Mouse (Mus musculus): ENCODE measurements around the gene Gm17409.

Gm17409 gene

DNA sequence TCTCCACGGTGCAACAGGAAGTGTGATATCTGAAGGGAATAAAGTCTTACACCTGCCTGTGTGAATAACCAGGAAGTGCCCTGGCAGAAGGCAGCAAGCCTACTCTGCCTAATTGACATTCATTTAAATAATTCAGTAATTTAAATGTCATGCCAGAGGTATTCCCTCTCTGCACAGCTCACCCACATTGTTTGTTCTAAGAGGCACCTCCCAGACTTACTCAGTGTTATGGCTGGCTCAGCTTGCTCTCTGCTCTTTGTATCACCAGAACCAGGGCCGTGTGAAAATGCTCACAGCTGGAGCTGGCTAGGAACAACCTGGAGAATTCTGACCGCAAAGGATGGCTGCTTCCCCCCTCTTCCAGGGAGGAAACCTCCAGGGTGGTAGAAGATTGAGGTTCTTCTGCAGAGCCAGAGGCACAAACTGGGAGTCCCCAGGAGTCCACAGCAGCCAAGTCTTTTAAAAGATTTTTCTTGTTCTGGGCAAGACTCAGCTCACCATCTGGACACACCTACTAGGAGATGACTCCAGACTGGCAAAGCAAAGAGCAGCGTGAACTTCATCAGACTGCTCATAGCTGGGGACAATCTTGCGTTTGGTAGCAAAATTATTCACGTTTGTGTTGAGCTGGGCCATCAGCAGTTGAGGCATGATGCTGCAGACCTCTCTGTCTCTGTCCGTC lies 14.5 kb downstream of the Gm17409 start:
- DNase-seq (ENCODE audit: low spot score): no peak

DNA sequence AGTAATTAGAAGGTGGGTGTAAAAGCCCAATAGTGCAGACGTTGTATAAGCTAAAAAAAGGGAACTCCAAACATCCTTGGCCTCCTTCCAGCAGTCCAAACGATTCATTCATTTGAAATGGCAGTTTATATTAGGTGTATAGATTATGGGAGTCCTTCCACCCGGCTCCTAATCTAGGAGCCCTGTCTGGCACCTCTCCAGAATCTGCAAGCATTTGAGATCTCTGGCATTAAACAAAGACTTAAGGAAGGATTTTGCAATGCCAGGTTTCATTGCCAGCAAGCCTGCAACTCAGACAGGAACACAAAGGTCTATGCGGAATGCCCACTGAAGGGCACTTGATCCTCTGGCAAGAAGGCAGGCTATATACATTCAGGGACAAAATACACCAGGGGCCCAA lies 15.2 kb downstream of the Gm17409 start:
- no peak for DNase-seq (ENCODE audit: low spot score)

DNA sequence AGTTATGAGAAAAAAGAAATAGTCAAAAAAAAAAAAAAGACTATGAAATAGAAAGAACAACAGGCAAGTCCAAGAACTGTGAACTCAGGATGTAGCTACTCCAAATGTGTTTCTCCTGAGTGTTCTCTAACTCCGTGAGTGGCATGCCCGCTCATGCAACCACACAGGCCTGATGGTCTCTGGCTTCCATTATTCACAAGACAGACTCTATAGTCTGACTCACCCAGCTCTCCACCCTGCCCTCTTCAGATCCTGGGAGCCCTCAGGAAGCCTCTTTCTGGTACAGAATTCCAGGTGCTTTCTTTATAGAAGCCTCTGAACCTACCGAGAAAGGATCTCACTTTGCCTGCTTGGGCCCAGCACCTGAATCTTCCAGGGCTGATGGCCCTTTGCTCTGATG lies 15.8 kb downstream of the Gm17409 start:
- no peak for DNase-seq (ENCODE audit: low spot score)

DNA sequence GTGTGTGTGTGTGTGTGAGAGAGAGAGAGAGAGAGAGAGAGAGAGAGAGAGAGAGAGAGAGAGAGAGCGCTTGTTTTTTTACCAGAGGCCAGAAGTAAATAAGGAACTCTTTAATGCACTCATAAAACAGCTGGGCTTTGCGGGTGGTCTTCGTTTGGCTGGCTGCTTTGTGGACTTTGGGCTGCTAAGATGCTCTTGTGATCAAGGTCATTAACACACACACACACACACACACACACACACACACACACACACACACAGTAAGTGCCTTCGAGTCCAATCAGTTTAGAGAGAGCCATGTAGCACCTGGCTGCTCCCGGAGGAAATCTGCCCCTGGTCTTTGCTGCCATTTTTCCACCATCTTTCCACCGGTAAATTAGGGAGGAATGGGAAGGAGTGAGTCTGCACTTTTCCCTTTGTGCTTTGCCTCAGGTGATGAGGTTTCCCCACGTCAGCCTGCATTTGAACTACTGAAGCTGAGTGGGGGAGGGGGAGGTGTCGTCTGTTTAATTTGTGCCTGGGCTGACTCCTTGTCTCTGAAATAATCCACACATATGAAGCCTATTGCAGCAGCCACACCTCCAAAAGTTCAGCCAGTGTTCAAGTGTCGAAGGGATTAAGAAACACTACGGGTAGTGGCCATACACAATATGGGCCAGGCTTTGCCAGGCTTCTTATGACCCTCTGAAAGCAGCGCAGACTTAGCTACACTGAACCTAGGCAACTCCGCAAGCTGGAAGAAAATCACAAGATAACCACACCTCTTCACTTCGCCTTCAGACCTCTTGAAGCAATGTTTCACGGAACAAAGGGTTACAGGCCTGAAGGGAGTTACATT lies 16.7 kb downstream of the Gm17409 start:
- no peak for DNase-seq (ENCODE audit: low spot score)

DNA sequence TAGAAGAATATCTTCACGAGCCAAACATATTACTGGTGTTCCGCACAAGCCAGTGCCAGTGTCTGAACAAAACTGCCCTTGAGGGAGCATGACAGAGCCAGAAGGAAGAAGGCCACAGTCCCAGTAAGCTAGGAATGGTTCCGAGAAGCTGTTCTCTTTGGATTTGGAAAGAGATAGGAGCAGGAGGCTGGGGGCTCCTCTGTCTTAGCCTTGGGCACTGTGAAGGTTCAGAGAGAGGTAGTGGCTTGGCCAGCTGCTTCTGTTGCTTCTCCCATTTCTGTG lies 17.3 kb downstream of the Gm17409 start:
- no peak for DNase-seq (ENCODE audit: low spot score)

DNA sequence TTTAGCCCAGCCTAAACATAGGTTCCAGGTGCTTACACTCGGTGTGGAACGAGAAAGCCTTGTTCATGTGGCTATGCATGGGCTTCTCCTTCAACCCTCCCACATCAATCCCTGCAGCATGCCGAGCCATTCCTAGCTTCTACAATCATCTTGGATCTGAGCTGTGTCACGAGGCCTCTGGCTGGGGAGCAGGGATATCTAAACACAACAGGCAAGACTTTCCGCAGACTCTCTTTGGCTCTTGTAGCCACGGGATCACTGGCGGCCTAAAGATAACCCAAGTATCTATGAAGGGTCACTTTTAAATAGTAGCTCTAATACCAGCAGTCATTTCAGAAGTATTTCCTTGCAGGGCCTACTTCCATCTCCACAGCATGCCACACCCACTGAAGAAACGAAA lies 18.5 kb downstream of the Gm17409 start:
- no peak for DNase-seq (ENCODE audit: low spot score)

DNA sequence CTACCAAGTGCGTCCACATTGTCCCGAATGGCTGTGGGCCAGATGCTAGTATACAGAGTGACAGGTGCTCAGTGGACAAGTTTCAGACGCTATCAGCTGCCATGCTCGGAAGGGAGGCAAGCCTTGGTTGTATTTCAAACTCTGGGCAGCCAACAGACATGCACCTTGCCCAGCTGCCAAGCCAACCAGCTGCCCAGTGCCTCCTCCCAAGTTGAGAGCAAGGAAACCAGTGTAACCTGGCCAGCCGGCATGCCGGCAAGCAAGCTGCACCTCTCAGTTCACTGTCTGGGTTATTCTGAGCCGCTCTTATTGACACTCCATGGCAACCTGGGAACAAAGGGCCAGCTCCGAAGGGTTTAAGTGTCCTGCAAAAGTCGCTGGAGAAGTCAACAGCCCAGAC lies 19.4 kb downstream of the Gm17409 start:
- no peak for DNase-seq (ENCODE audit: low spot score)

DNA sequence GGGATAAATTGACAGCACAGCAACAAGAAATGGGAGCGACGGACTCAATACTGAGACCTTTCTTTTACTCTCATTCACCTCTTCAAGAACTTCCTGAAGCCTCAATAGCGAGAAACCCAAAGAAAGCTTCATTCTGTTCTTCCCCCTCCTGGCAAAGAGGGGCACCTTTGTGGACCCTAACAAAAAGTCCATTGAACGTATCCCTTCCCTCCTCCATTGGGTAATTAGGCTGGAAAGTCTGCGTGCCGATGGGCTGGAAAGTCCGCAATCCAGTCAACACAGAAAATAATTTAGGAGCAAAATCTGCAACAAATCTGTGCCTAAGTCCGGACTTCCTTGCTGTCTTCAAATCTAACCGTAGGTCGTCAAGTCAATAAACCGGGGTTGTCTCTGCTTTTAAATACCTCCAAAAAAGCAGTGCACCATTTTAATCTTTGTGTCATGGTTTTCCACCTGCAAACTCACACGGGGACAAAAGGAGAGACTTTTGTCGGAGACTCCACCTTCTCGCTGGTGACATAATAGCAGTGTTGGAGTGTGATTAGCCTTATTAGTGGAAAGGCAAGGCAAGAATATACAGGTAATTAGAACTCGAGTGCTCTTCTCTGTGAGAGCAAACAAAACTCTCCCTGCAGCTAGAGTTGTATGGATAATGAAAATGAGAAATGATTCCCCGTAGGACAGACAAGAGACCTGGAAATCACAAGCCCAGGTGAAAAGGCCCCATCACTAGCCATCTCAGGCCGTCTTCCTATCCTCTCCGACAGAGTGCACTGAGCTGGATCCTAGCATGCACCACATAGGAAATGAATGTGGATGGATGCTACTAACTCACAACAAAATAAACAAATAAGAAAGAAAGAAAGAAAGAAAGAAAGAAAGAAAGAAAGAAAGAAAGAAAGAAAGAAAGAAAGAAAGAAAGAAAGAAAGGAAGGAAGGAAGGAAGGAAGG lies 24.0 kb downstream of the Gm17409 start:
- no peak for DNase-seq (ENCODE audit: low spot score)

DNA sequence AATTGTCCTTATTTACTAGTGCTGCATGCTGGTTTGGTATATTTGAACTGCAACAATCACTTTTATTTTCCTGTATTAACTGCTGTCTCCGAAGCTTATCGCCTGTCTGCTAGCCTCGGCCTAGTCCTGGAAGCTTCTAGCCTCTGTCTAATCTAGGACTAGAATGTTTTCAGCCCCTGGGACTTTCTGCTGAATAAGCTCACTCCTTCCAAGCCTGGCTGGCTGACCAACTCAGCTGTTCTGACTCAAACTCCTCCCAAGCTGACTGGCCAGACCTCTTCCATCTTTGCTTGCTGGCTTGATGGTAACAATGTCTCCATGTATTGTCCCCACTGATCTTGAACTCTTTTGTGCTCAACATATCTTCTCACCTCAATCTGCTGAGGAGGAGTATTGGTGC lies 25.4 kb downstream of the Gm17409 start:
- DNase-seq (ENCODE audit: low spot score): no peak

DNA sequence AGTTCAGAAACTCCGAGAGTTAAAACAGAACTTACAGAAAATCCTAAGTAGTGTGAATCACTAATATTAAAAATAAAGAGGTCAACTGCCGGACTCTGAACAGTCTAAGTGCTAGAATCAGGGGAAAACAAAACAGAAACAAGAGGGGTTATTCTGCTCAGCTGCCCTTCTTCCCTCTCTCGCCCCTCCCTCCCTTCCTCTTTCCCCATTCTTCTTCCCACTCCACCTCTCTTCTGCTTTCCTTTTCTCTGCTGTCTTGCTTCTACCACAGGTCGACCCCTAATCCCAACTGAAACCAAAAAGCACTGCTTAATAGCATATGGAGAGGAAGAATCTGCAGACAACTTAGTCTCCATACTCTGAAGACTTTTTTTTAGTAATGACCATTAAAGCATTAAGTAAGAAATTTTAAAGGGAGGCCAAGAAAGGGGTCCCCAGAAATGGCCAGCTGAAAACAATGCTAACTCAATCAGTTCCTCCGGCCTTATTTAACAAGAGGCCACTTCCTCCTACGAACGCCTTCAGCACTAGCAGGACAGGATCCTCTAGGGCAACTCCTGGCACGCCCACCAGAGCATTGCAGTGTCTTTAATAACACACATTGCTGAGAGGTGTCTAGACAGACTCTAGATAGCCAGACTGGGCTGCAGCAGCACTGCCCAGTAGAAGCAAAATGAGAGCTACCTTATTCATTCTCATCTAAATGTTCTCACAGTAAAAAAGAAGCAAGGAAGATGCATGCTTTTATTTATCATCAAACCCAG lies 26.9 kb downstream of the Gm17409 start:
- DNase-seq (ENCODE audit: low spot score): no peak

DNA sequence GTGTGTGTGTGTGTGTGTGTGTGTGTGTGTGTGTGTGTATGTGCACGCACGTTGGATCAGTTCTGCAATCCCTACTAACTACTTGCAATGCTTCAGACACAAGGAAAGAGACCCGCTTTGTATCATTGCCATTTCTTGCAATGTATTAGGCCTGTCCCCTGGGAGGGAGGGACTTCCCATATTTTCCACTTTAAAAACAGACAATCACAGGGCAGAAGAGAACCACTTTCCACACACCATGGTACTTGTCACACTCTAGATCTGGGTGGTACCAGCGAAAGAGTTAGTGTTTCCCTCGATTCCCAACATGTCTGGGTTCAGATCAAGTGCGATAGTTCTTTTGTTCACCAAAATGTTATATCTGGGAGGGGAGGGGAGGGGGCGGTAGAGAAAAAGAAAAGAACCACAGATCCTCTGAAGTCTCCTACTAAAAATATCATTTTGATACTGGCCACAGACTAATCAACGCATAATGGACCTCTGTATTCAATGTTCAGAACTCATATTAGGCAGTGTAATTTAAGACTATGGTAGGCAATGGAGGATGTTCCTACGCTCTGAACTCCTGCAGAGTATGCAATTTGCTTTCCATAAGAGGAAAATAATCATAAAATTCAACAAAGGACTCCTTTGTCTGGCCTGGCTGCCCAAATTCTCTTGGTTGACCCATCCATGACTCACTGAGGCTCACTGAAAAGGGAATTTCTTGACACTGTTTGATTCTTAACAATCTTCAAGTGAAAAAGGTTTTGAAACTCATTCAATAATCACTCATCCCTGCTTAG lies 35.6 kb downstream of the Gm17409 start:
- DNase-seq (ENCODE audit: low spot score): no peak

DNA sequence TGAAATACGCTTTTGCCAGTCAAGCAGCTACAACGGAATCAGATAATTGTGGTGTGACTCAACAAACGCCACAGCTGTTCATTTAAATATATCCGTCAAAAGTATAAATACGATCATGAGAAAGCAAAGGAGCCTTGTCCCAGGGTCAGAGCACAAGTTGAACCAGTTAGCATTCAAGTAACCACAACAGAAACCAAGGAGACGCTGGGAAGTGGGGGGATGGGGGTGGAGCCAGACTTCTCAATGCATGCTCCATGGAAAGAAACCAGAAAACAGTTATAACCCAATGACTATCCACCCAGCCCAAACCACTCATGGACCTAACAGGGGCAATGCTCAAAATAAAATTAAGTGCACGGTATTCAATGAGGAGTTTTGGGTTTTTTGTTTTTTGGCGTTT lies 40.3 kb downstream of the Gm17409 start:
- no peak for DNase-seq (ENCODE audit: low spot score)

DNA sequence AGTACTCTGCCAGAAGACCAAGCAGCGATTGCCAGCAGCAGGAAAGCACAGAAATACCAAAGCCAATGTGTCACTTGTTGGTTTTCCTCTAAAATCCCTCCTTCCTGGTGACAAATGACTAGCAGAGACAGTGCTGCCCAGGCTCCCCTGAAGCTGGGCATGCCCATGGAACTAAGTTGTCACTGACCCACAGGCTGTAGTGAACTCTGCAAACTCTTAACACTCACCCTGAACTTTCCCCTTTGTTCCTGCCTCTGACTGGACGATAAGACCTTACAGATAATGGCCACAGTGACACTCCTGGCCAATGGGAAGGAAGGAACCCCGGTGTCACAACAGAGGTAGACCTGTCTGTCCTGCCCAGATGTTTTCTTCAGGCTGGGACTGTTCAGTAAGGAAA lies 43.3 kb downstream of the Gm17409 start:
- DNase-seq (ENCODE audit: low spot score): no peak

DNA sequence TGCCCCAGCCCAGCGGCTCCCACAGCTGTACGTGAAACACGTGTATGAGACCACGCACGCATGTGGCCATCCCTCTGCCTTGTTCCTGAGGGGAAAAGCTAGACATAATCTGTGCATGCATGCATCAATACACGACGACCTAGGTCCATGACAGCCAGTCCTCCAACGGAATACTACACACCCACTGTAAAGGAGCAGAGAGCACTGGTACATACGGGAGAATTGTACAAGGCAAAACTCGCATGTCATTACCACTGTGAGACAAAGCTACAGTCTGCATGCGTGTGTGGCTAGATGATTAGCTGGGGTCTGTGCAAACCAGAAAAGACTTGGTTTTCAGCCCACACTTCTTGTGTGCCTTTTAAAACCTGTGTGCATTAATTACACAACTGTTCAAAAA lies 44.6 kb downstream of the Gm17409 start:
- no peak for DNase-seq (ENCODE audit: low spot score)

DNA sequence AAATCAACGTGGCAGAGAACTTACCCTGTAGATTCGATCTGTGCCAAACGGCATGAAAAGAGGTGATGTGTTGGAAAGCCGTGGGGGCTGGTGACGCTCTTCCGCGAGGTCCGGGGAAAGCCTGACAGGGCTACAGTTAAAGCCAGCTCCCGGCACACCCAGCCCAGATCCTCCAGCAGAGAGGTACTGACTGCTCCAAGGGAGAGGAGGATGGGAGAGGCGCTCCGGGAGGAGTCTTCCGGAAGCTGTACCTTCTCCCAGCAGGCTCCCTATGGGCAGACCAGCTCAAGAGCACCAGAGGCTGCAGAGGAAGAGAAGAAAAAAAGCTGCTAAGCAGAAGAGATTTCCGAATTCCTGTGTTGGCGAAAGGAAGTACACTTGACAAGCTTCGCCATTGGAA lies 46.1 kb downstream of the Gm17409 start:
- DNase-seq (ENCODE audit: low spot score): no peak

DNA sequence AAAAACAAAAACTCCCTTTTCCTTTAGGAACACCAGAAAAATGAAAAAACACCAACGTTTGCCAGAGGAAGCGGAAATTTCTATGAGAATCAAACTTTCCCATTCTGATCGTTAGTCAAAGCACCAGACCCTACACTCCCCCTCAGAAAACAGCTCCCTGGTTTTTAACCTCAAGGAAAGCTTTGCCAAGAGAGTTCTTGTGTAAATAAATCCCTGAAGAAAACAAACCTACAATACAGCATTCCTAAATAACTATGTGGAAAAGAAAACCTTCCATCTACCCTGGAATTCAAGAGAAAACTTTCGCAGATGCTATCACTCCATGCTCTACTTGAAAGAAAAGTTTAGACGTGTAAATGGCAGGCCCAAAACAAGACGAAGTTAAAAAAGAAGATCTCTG lies 47.0 kb downstream of the Gm17409 start:
- no peak for DNase-seq (ENCODE audit: low spot score)

DNA sequence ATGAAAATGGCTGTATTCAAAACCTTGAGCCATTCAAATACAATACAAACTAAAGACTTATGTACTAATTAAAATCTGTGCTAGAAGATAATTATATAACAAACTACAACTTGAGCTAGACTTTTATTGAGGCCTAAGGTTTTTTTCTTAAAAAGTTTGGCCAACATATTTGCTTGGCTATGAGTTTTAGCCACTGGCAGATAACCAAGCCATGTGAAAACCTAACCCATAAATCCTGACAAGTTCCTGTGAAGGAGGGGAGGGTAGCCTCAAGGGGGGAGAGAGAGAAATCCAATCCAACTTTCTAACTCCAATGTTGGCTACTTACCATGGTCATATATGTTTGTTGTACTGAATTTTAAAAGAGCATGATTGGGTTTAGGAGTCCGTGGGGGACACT lies 48.6 kb downstream of the Gm17409 start:
- DNase-seq (ENCODE audit: low spot score): no peak
